Mouse (Mus musculus): Measurements from ENCODE around the gene Rnf223. TPM values are rescaled to one million over a fixed set of nuclear protein-coding genes. Genes with fewer than 3 reads are reported as not detected.

Gene Rnf223
- total RNA-seq (2021), result not detected in 2 replicates
- long read RNA-seq, experiment 1, result 0 reads
- long read RNA-seq, experiment 2, result 0 reads

GRCm38 (mm10) chr4:156130436-156130835 is at the start of gene Rnf223:
Gene Rnf223 (plus strand): TSS chr4:156130513.
- no peak for DNase-seq

GRCm38 (mm10) chr4:156082621-156083234 is 47.6 kb upstream of the Rnf223 start:
- no peak for DNase-seq

- peak; percentile 52 for DNase-seq
Observed at GRCm38 (mm10) chr4:156083348-156083747, 47.0 kb upstream of the Rnf223 start.

- no peak for DNase-seq
Observed at GRCm38 (mm10) chr4:156084096-156084879, 46.0 kb upstream of the Rnf223 start.

- no peak for DNase-seq
Observed at GRCm38 (mm10) chr4:156085256-156085655, 45.1 kb upstream of the Rnf223 start.

GRCm38 (mm10) chr4:156087398-156088087 is 42.8 kb upstream of the Rnf223 start:
- no peak for DNase-seq

- DNase-seq, result no peak
Observed at GRCm38 (mm10) chr4:156091236-156091635, 39.1 kb upstream of the Rnf223 start.

GRCm38 (mm10) chr4:156092765-156093164 is 37.5 kb upstream of the Rnf223 start:
- no peak for DNase-seq

GRCm38 (mm10) chr4:156093758-156094157 is 36.6 kb upstream of the Rnf223 start:
- no peak for DNase-seq

- no peak for DNase-seq
Observed at GRCm38 (mm10) chr4:156096191-156096590, 34.1 kb upstream of the Rnf223 start.

GRCm38 (mm10) chr4:156097770-156098366 is 32.4 kb upstream of the Rnf223 start:
- DNase-seq, result no peak

- DNase-seq, result no peak
Observed at GRCm38 (mm10) chr4:156099427-156099826, 30.9 kb upstream of the Rnf223 start.

- DNase-seq, result no peak
Observed at GRCm38 (mm10) chr4:156100501-156100900, 29.8 kb upstream of the Rnf223 start.

GRCm38 (mm10) chr4:156101481-156101903 is 28.8 kb upstream of the Rnf223 start:
- no peak for DNase-seq

GRCm38 (mm10) chr4:156103342-156103741 is 27.0 kb upstream of the Rnf223 start:
- DNase-seq, result no peak

GRCm38 (mm10) chr4:156108606-156109546 is 21.4 kb upstream of the Rnf223 start:
- peak; percentile 75 for DNase-seq

GRCm38 (mm10) chr4:156109570-156110331 is 20.6 kb upstream of the Rnf223 start, which contains the start of gene 9430015G10Rik:
Gene 9430015G10Rik (plus strand): TSS chr4:156109982.
- DNase-seq, result peak; percentile 98

- DNase-seq, result no peak
Observed at GRCm38 (mm10) chr4:156124077-156124476, 6.2 kb upstream of the Rnf223 start.

GRCm38 (mm10) chr4:156125393-156125792 is 4.9 kb upstream of the Rnf223 start:
- no peak for DNase-seq

GRCm38 (mm10) chr4:156126841-156127240 is 3.5 kb upstream of the Rnf223 start:
- no peak for DNase-seq

GRCm38 (mm10) chr4:156128746-156129145 is 1.6 kb upstream of the Rnf223 start:
- DNase-seq, result no peak
